ENCODE assay signal across 35 mouse cellular contexts in genomic region chr15:97674423-97674822, GRCm38 (mm10). TPM values are rescaled to one million over a fixed set of nuclear protein-coding genes. Genes with fewer than 3 reads are reported as not detected.
"Had no signal": no experiment of that assay in that cellular context is flagged by ENCODE, and none has a peak within 500 bp of the region (broad histone marks: within the 10 kb centered on the region; RNA-seq: fewer than 3 reads in every experiment).

No protein-coding gene starts in this region.

- H3K27me3 ChIP-seq: heart, embryonic 12.5 days; heart, embryonic 13.5 days; heart, embryonic 15.5 days; hindbrain, embryonic 12.5 days; hindbrain, embryonic 13.5 days; hindbrain, embryonic 15.5 days; intestine, embryonic 15.5 days; kidney, embryonic 15.5 days had no signal

- H3K4me3 ChIP-seq: heart, embryonic 12.5 days; heart, embryonic 13.5 days; heart, embryonic 15.5 days; hindbrain, embryonic 10.5 days; hindbrain, embryonic 12.5 days; hindbrain, embryonic 13.5 days; hindbrain, embryonic 15.5 days; intestine, embryonic 15.5 days; kidney, embryonic 15.5 days; layer of hippocampus, adult 2 months; left cerebral cortex, adult 2 months had no signal

- H3K27ac ChIP-seq: heart, embryonic 13.5 days; heart, embryonic 15.5 days; hindbrain, embryonic 10.5 days; hindbrain, embryonic 12.5 days; hindbrain, embryonic 13.5 days; hindbrain, embryonic 14.5 days; intestine, embryonic 15.5 days; kidney, embryonic 15.5 days; kidney, postnatal 0 days; layer of hippocampus, adult 2 months; left cerebral cortex, adult 2 months had no signal

- H3K9me3 ChIP-seq: heart, embryonic 12.5 days; heart, embryonic 13.5 days; heart, embryonic 15.5 days; hindbrain, embryonic 10.5 days; hindbrain, embryonic 12.5 days; hindbrain, embryonic 13.5 days; hindbrain, embryonic 15.5 days; intestine, embryonic 15.5 days; kidney, embryonic 15.5 days had no signal

- H3K4me1 ChIP-seq: intestine, embryonic 15.5 days had no signal

- H3K4me2 ChIP-seq: heart, embryonic 12.5 days; heart, embryonic 13.5 days; heart, embryonic 15.5 days; hindbrain, embryonic 12.5 days; hindbrain, embryonic 13.5 days; hindbrain, embryonic 14.5 days; hindbrain, embryonic 15.5 days; intestine, embryonic 15.5 days; kidney, embryonic 15.5 days had no signal

- ATAC-seq: hindbrain, embryonic 16.5 days; hindbrain, postnatal 0 days; inflammation-experienced regulatory T-cells, adult 6 months; intestine, embryonic 15.5 days; intestine, embryonic 16.5 days; intestine, postnatal 0 days had no signal

- H3K9ac ChIP-seq: heart, embryonic 12.5 days; heart, embryonic 13.5 days; heart, embryonic 15.5 days; hindbrain, embryonic 12.5 days; hindbrain, embryonic 13.5 days; hindbrain, embryonic 14.5 days; hindbrain, embryonic 15.5 days; intestine, embryonic 15.5 days; kidney, embryonic 15.5 days had no signal

- DNase-seq: heart, postnatal 10 days; heart, postnatal 14 days; heart, postnatal 36 days; heart, postnatal 4 days; kidney, adult 11 months; kidney, adult 18-20 months; kidney, adult 2 months; kidney, adult 8-10 months; kidney, adult 9 months; kidney, postnatal 10 days; kidney, postnatal 14 days; kidney, postnatal 25 days; kidney, postnatal 36 days; kidney, postnatal 4 days; layer of hippocampus, adult 9-11 months; layer of hippocampus, postnatal 36 days had no signal

RNA-seq across cellular contexts. Expression of gene Endou, which starts 56.7 kb away (rescaled TPM):
- polyA plus RNA-seq: inflammation-experienced regulatory T-cells, adult 6 months; intestine, embryonic 14.5 days had no signal
